Mouse (Mus musculus): Measurements from ENCODE around the gene Bcl7c.
"Not testable (repeated sequence)": the region's sequence is repeated elsewhere in the genome, so short reads cannot be mapped to it uniquely, and the experiment has no call there.

- not testable (repeated sequence) for TF ChIP-seq CTCF (IDR thresholded peaks at IDR 0.05; ENCODE audit: low read depth, low read length); GATA1 (IDR thresholded peaks at IDR 0.05; ENCODE audit: borderline replicate concordance, low read length); TAL1 (conservative IDR thresholded peaks at IDR 0.05; ENCODE audit: low read depth, low read length); POLR2AphosphoS5 (IDR thresholded peaks at IDR 0.05; ENCODE audit: insufficient replicate concordance, low read depth, low read length); GATA2 (IDR thresholded peaks at IDR 0.05; ENCODE audit: borderline replicate concordance, low read depth, low read length)
Measured at GRCm38 (mm10) chr7:127647576-127647975, 61.2 kb downstream of the Bcl7c start.
